Mouse (Mus musculus): ENCODE results near the gene Fmo2. TPM values are rescaled to one million over a fixed set of nuclear protein-coding genes. Genes with fewer than 3 reads are reported as not detected.

The Fmo2 gene
- polyA plus RNA-seq, 1 experiment from 2014 or later = 0.39 TPM

DNA sequence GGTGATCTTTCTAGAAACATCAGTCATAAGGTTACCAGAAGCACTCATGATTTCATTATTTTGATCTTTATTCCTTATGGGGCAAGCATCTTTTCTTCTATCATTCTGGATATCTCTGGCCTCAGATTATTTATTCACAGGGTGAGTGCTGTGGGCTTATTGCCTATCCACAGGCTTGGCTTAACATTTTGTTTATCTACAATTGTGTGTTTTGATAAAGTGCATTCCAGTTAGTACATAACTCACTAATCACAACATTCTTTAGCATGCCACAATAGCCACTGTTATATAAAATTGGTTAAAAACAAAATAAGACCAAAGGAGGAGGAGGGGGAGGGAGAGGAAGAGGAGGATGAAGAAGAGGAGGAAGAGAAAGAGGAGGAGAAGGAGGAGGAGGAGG, 13.6 kb upstream of the Fmo2 start:
- Histone ChIP-seq H3K9ac (ENCODE audit: low read depth, low read length) (no peak overlapping the region), H3K4me1 (ENCODE audit: control insufficient read depth, insufficient read depth, low read length) (no peaks in the 10 kb centered on the region), H3K36me3 (ENCODE audit: control insufficient read depth, insufficient read depth, low read length) (no peaks in the 10 kb centered on the region), H3K9me3 (replicated peaks; ENCODE audit: control insufficient read depth, low read length) (no peaks in the 10 kb centered on the region), H3K4me3 (ENCODE audit: low read depth, low read length) (no peak overlapping the region), H3K27ac (ENCODE audit: low read depth, low read length) (no peak overlapping the region), H3K4me2 (no peak overlapping the region), H3K27me3 (ENCODE audit: control insufficient read depth, insufficient read depth, low read length) (no peaks in the 10 kb centered on the region)
- ATAC-seq (replicated peaks; ENCODE audit: insufficient number of reproducible peaks, low FRiP score, low TSS enrichment) = no peak

DNA sequence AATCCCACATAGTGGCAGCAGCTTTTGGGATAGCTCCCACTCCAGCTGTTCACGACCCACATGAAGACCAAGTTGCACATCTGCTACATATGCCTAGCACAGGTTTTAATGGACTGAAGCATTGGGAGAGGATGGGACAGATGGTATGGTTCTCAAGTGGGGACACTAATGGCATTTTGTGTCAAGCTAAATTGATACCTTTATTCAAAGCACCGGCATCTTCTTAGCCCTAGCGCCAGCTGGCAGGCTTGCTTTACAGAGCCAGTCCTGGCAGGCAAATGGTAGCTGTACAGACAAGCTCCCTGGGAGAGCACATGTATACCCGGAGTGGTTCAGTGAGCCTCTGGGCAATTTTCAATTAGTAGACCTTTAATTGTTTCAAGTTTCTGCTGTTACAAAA, 3.4 kb upstream of the Fmo2 start:
- Histone ChIP-seq H3K27me3 (ENCODE audit: control insufficient read depth, insufficient read depth, low read length) (no peaks in the 10 kb centered on the region), H3K9ac (ENCODE audit: low read depth, low read length) (no peak overlapping the region), H3K4me1 (ENCODE audit: control insufficient read depth, insufficient read depth, low read length) (no peaks in the 10 kb centered on the region), H3K9me3 (replicated peaks; ENCODE audit: control insufficient read depth, low read length) (no peaks in the 10 kb centered on the region), H3K27ac (ENCODE audit: low read depth, low read length) (no peak overlapping the region), H3K36me3 (ENCODE audit: control insufficient read depth, insufficient read depth, low read length) (no peaks in the 10 kb centered on the region), H3K4me3 (ENCODE audit: low read depth, low read length) (no peak overlapping the region), H3K4me2 (no peak overlapping the region)
- ATAC-seq (replicated peaks; ENCODE audit: insufficient number of reproducible peaks, low FRiP score, low TSS enrichment) = no peak
- 79% methylated on average over 4 of the region's 4 CpGs for WGBS (ENCODE audit: insufficient replicate concordance)

DNA sequence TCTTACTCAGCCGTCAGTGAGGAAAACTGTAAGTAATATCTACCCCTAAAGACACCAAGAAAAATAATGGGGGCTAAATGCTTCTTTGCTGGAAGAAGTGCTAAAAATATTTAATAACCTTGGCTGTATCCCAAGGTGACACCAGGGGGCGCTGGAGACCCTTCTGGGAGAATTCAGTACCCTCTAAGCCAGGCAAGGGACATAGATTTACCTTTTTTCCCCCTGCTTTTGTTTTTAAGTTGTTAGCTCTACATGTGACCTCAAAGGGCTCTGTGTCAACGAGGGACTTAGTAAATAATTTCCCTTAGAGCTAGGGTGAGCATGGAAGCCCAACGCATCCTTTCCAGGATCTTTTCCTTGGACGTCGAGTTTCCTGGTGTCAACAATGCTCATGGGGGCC, 2.6 kb downstream of the Fmo2 start:
- Histone ChIP-seq H3K9me3 (replicated peaks; ENCODE audit: control insufficient read depth, low read length) (no peaks in the 10 kb centered on the region), H3K4me2 (no peak overlapping the region), H3K36me3 (ENCODE audit: control insufficient read depth, insufficient read depth, low read length) (no peaks in the 10 kb centered on the region), H3K9ac (ENCODE audit: low read depth, low read length) (no peak overlapping the region), H3K27me3 (ENCODE audit: control insufficient read depth, insufficient read depth, low read length) (no peaks in the 10 kb centered on the region), H3K4me1 (ENCODE audit: control insufficient read depth, insufficient read depth, low read length) (no peaks in the 10 kb centered on the region), H3K27ac (ENCODE audit: low read depth, low read length) (no peak overlapping the region), H3K4me3 (ENCODE audit: low read depth, low read length) (no peak overlapping the region)
- WGBS (ENCODE audit: insufficient replicate concordance) = 43% methylated on average over 6 of the region's 6 CpGs
- no peak for ATAC-seq (replicated peaks; ENCODE audit: insufficient number of reproducible peaks, low FRiP score, low TSS enrichment)

DNA sequence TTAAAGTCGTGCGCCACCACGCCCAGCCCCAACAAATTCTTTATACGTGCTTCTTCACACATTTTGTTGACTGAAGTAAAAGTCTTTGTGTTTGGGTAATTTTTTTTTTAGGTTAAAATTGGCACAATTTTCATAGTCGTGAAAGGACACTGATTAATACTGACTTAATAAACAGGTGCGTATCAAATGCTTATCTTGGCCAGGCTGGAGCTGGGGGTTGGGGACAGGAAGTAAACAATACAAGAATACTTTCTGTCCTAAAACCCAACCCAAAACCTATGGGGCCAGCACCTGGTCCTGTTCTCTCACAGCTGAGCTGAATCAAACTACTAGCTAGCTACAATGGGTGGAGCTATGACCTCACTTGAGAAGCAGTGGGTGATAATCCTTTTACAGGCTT, 5.5 kb downstream of the Fmo2 start:
- 84% methylated on average over 6 of the region's 6 CpGs for WGBS (ENCODE audit: insufficient replicate concordance)

DNA sequence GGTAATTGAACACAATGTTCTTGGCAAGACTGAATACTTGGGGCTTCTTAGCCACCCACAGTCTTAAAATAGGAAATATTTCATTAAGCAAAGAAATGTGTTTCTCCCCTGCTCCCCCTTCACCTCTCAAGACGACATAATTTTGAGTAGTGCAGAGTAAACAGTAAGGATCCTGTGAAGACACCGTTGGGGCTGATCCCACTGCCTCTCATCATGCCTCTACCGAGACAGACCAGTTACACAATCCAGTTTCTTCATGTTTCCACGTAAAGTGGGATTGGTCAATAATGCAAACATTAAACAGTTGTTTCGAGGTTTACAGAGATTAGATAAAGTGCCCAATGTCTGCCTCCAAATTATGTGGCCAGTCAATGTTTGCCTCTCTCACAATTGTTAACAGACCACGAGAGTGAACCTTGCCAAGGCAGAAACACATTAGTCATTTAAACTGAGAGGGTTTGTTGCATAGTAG, 6.5 kb downstream of the Fmo2 start:
- WGBS (ENCODE audit: insufficient replicate concordance) = 59% methylated on average over 6 of the region's 6 CpGs
- H3K27me3 ChIP-seq (ENCODE audit: control insufficient read depth, insufficient read depth, low read length) = no peaks in the 10 kb centered on the region
- H3K4me2 ChIP-seq = no peak overlapping the region
- H3K9ac ChIP-seq (ENCODE audit: low read depth, low read length) = no peak overlapping the region
- no peaks in the 10 kb centered on the region for H3K36me3 ChIP-seq (ENCODE audit: control insufficient read depth, insufficient read depth, low read length)
- no peak for ATAC-seq (replicated peaks; ENCODE audit: insufficient number of reproducible peaks, low FRiP score, low TSS enrichment)
- H3K4me1 ChIP-seq (ENCODE audit: control insufficient read depth, insufficient read depth, low read length) = no peaks in the 10 kb centered on the region
- H3K4me3 ChIP-seq (ENCODE audit: low read depth, low read length) = no peak overlapping the region
- no peaks in the 10 kb centered on the region for H3K9me3 ChIP-seq (replicated peaks; ENCODE audit: control insufficient read depth, low read length)
- no peak overlapping the region for H3K27ac ChIP-seq (ENCODE audit: low read depth, low read length)

More for the DNA sequence above, 5.5 kb downstream of the Fmo2 start:
- Histone ChIP-seq H3K4me3 (ENCODE audit: low read depth, low read length) (no peak overlapping the region), H3K9ac (ENCODE audit: low read depth, low read length) (no peak overlapping the region), H3K27ac (ENCODE audit: low read depth, low read length) (no peak overlapping the region), H3K4me2 (no peak overlapping the region), H3K4me1 (ENCODE audit: control insufficient read depth, insufficient read depth, low read length) (no peaks in the 10 kb centered on the region), H3K9me3 (replicated peaks; ENCODE audit: control insufficient read depth, low read length) (no peaks in the 10 kb centered on the region), H3K36me3 (ENCODE audit: control insufficient read depth, insufficient read depth, low read length) (no peaks in the 10 kb centered on the region), H3K27me3 (ENCODE audit: control insufficient read depth, insufficient read depth, low read length) (no peaks in the 10 kb centered on the region)
- ATAC-seq (replicated peaks; ENCODE audit: insufficient number of reproducible peaks, low FRiP score, low TSS enrichment) = no peak

DNA sequence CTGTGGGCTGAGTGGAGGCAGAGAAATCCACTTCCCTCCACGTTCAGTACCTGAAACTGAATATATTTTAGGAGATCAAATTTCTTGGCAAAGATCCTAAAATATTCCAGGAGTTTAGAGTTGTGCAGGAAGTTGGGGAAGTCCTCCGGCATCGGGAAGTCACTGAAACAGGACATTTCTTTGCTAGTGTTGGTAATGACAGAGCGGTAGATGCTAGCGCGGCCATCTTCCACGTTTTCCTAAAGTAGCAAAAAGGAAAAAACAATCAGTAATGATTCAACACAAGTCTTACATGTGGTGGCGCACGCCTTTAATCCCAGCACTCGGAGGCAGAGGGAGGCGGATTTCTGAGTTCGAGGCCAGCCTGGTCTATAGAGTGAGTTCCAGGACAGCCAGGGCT, 9.9 kb downstream of the Fmo2 start:
- Histone ChIP-seq H3K9me3 (replicated peaks; ENCODE audit: control insufficient read depth, low read length) (no peaks in the 10 kb centered on the region), H3K4me1 (ENCODE audit: control insufficient read depth, insufficient read depth, low read length) (no peaks in the 10 kb centered on the region), H3K27me3 (ENCODE audit: control insufficient read depth, insufficient read depth, low read length) (no peaks in the 10 kb centered on the region), H3K4me2 (no peak overlapping the region), H3K27ac (ENCODE audit: low read depth, low read length) (no peak overlapping the region), H3K4me3 (ENCODE audit: low read depth, low read length) (no peak overlapping the region), H3K9ac (ENCODE audit: low read depth, low read length) (no peak overlapping the region), H3K36me3 (ENCODE audit: control insufficient read depth, insufficient read depth, low read length) (no peaks in the 10 kb centered on the region)
- WGBS (ENCODE audit: insufficient replicate concordance) = 81% methylated on average over 12 of the region's 12 CpGs
- no peak for ATAC-seq (replicated peaks; ENCODE audit: insufficient number of reproducible peaks, low FRiP score, low TSS enrichment)

DNA sequence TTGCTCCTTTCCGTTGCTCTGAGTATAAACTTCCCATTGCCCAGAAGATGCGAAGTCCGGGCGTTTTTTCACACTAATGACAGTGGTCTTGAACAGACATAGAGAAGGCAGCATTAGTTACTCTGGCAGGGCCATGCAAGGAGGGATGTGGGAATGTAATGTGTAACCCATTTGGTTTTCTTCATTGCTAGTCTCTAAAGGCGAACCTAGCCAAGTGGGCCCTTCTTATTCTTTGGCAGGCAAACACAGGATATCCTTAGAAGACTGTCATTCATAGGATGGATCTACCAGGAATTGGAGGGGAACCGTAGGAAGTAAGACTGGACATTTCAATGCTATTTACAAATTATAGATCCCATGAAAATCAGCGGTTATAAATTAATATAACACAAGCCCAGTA, 10.9 kb downstream of the Fmo2 start:
- Histone ChIP-seq H3K9ac (ENCODE audit: low read depth, low read length) (no peak overlapping the region), H3K27ac (ENCODE audit: low read depth, low read length) (no peak overlapping the region), H3K4me3 (ENCODE audit: low read depth, low read length) (no peak overlapping the region), H3K4me2 (no peak overlapping the region), H3K4me1 (ENCODE audit: control insufficient read depth, insufficient read depth, low read length) (no peaks in the 10 kb centered on the region), H3K36me3 (ENCODE audit: control insufficient read depth, insufficient read depth, low read length) (no peaks in the 10 kb centered on the region), H3K27me3 (ENCODE audit: control insufficient read depth, insufficient read depth, low read length) (no peaks in the 10 kb centered on the region), H3K9me3 (replicated peaks; ENCODE audit: control insufficient read depth, low read length) (no peaks in the 10 kb centered on the region)
- ATAC-seq (replicated peaks; ENCODE audit: insufficient number of reproducible peaks, low FRiP score, low TSS enrichment) = no peak
- 87% methylated on average over 7 of the region's 7 CpGs for WGBS (ENCODE audit: insufficient replicate concordance)

DNA sequence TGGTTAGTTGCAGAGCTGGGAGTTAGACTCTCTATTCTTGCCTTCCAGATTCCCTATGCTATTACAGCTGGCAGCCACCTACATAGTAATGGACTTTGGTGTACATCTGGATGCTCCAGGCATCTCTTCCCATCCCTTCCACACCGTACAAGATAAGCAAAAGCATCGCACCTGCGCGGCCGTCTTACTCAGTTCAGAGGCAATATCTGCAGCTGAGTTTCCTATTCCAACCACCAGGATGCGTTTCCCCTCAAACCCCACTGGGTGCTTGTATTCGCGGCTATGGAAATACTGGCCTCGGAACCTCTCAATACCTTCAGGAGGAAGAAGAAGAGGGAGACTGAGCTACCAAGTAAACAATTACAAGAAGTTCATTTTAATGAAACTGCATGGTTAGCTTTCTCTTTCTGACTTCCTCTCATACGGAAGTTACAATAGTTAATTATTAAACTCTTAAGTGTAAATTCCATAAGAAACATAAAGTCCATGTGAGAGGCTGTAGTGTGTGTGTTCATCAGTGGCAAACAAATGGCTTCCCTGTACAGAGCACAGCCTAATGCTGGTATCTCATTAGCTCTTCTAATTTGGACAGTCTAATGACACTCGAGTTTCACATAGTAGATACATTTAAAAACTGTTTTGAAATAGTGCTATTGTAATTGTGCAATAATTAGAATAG, 12.2 kb downstream of the Fmo2 start:
- Histone ChIP-seq H3K27me3 (ENCODE audit: control insufficient read depth, insufficient read depth, low read length) (no peaks in the 10 kb centered on the region), H3K4me1 (ENCODE audit: control insufficient read depth, insufficient read depth, low read length) (no peaks in the 10 kb centered on the region), H3K27ac (ENCODE audit: low read depth, low read length) (no peak overlapping the region), H3K4me2 (no peak overlapping the region), H3K9me3 (replicated peaks; ENCODE audit: control insufficient read depth, low read length) (no peaks in the 10 kb centered on the region), H3K9ac (ENCODE audit: low read depth, low read length) (no peak overlapping the region), H3K36me3 (ENCODE audit: control insufficient read depth, insufficient read depth, low read length) (no peaks in the 10 kb centered on the region), H3K4me3 (ENCODE audit: low read depth, low read length) (no peak overlapping the region)
- no peak for ATAC-seq (replicated peaks; ENCODE audit: insufficient number of reproducible peaks, low FRiP score, low TSS enrichment)
- 74% methylated on average over 11 of the region's 11 CpGs for WGBS (ENCODE audit: insufficient replicate concordance)

DNA sequence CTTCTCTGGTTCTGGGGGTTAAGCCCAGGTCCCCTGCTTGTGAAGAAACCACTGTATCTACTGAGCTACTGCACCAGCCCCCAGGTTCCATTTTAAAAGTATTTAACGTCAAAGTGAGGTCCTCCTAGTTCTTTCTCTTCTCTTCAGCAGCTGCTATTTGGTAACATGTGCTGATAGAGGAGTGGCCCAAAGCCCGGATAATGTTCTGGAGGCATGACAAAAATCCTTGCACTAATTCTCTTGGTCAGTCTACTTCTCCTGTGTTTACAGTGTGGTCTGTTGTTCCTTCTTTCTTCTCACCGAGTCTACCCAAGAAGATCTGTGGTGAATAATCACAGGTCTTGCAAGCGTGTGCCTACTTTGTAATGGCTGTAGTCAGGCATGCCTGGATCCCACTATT, 15.8 kb downstream of the Fmo2 start:
- 70% methylated on average over 4 of the region's 4 CpGs for WGBS (ENCODE audit: insufficient replicate concordance)
- ATAC-seq (replicated peaks; ENCODE audit: insufficient number of reproducible peaks, low FRiP score, low TSS enrichment) = no peak
- no peaks in the 10 kb centered on the region for H3K9me3 ChIP-seq (replicated peaks; ENCODE audit: control insufficient read depth, low read length)
- no peak overlapping the region for H3K4me3 ChIP-seq (ENCODE audit: low read depth, low read length)
- no peak overlapping the region for H3K4me2 ChIP-seq
- H3K27me3 ChIP-seq (ENCODE audit: control insufficient read depth, insufficient read depth, low read length) = no peaks in the 10 kb centered on the region
- H3K4me1 ChIP-seq (ENCODE audit: control insufficient read depth, insufficient read depth, low read length) = no peaks in the 10 kb centered on the region
- no peak overlapping the region for H3K9ac ChIP-seq (ENCODE audit: low read depth, low read length)
- H3K36me3 ChIP-seq (ENCODE audit: control insufficient read depth, insufficient read depth, low read length) = no peaks in the 10 kb centered on the region
- no peak overlapping the region for H3K27ac ChIP-seq (ENCODE audit: low read depth, low read length)

Measured in heart, embryonic 11.5 days (tissue).